Mouse (Mus musculus): ENCODE results near the gene Kifc5b. TPM values are rescaled to one million over a fixed set of nuclear protein-coding genes. Genes with fewer than 3 reads are reported as not detected.
"Not testable (repeated sequence)": the region's sequence is repeated elsewhere in the genome, so short reads cannot be mapped to it uniquely, and the experiment has no call there.

Gene Kifc5b
- polyA plus RNA-seq, 1 experiment from 2014 or later = 12.6 TPM

DNA sequence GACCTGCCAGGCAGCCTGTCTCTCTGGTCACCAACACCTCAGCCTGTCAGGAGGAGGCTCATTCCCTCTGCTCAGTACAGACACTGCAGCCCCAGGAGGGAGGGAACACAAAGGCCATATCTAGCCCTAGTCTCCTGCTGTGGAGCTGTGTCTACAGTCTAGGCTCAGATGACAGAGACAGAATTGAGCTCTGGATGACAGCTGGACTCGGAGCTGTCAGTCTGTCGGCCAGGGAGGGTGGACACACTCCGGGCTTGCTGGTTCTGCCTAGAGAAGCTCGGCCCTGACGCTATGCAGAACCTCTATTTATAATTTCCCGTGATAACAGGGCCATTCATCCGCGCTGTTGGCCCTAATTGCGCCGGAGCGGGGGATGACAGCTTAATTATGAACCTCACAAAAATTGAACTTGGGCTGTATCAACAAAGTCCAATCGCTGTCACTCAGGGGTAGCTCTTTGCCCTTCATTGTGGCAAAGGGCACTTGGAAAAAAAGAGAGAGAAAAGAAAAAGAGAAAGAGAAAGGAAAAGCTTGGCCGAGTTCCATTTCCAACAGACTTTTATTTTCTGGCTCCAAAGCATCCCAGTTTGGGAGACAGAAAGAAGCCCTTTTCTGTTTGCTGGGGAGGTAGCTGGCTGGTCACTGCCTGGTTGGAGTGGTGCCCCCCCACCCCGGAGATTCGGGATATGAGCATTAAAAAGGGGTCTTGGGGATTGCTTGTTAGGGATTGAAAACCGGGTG, 24.1 kb upstream of the Kifc5b start:
- H3K4me3 ChIP-seq = no peak overlapping the region

DNA sequence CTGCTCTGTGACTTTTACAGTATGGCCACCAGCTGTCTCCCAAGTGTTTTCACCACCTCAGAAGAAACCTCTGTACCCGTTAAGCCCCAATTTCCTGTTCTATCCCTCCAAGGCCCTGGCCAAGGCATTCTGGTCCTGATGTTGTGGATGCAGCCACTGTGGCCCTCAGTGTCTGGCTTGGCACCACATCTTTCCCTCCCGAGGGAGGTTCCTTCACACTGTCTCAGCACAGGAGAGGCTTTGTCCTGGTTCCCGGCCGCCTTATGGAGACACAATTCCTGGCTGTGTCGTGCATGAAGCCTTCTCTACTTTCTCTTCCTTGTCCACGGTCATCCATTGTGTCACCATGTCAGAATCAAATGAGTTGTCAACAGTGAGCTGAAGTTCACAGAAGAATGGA, 23.4 kb upstream of the Kifc5b start:
- Histone ChIP-seq H3K27ac (no peak overlapping the region), H3K4me1 (peaks cover 24% of the 10 kb centered on the region), H3K27me3 (ENCODE audit: low read depth, poor library complexity, severe bottlenecking) (peaks cover 22% of the 10 kb centered on the region; the same call in 1 of the 2 replicates), H3K36me3 (no peaks in the 10 kb centered on the region), H3K9me3 (replicated peaks) (no peaks in the 10 kb centered on the region), H3K4me3 (no peak overlapping the region)
- 66% methylated on average over 6 of the region's 6 CpGs for WGBS
- DNase-seq (ENCODE audit: low spot score) = no peak

More for the DNA sequence above, 24.1 kb upstream of the Kifc5b start:
- H3K27me3 ChIP-seq (ENCODE audit: low read depth, poor library complexity, severe bottlenecking) = peaks cover 29% of the 10 kb centered on the region; the same call in 1 of the 2 replicates
- H3K9me3 ChIP-seq (replicated peaks) = no peaks in the 10 kb centered on the region
- no peak for DNase-seq (ENCODE audit: low spot score)
- peaks cover 26% of the 10 kb centered on the region for H3K4me1 ChIP-seq
- H3K27ac ChIP-seq = peak overlapping the region; percentile 28; the same call in 1 of the 2 replicates
- H3K36me3 ChIP-seq = no peaks in the 10 kb centered on the region
- 56% methylated on average over 16 of the region's 16 CpGs for WGBS

DNA sequence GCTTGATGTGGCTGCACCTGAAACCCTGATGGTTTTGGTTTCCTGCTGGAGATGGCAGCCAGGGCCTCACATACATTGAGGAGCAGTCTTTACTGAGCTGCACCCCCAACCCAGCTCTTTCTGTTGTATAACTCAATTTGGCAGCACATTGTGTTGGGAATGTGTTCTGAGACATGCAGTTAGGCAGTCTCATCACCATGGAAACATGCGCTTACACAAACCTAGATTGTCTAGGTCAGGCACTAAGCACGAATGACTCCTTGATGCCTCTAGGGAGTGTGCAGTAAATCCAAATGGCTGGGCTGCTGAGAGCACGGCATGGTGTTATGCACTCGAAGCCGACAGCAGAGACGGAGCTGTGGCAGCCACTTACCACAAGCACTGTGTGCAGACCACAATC, 22.5 kb upstream of the Kifc5b start:
- Histone ChIP-seq H3K27me3 (ENCODE audit: low read depth, poor library complexity, severe bottlenecking) (0 out of 2 replicates have a peak, but pooled peaks cover 20% of the 10 kb centered on the region), H3K27ac (no peak overlapping the region), H3K9me3 (replicated peaks) (no peaks in the 10 kb centered on the region), H3K36me3 (no peaks in the 10 kb centered on the region), H3K4me1 (peaks cover 24% of the 10 kb centered on the region), H3K4me3 (no peak overlapping the region)
- no peak for DNase-seq (ENCODE audit: low spot score)
- WGBS = 88% methylated on average over 6 of the region's 6 CpGs

DNA sequence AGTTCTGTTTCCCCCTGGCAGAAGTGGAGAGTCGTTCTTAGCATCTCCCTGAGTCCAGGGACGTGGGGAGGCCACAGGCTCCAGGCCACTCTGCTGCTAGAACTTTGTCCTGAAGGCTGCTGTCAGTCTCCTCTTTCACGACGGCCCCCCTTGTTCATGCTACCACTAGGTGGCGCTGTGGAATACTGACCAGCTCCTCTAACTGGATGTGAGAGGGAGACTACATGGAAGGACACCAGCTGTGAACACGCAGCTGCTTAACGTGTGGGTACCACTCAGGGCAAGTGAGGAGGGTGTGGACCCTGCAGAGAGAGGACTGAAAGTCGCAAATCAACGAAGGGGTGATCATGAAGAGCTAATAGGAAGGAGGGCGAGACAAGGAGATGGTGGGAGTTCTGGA, 21.3 kb upstream of the Kifc5b start:
- Histone ChIP-seq H3K36me3 (no peaks in the 10 kb centered on the region), H3K9me3 (replicated peaks) (no peaks in the 10 kb centered on the region), H3K4me3 (no peak overlapping the region), H3K4me1 (peaks cover 24% of the 10 kb centered on the region), H3K27ac (no peak overlapping the region), H3K27me3 (ENCODE audit: low read depth, poor library complexity, severe bottlenecking) (0 out of 2 replicates have a peak, but pooled peaks cover 20% of the 10 kb centered on the region)
- peak; percentile 80 for DNase-seq (ENCODE audit: low spot score)
- WGBS = 14% methylated on average over 10 of the region's 10 CpGs

DNA sequence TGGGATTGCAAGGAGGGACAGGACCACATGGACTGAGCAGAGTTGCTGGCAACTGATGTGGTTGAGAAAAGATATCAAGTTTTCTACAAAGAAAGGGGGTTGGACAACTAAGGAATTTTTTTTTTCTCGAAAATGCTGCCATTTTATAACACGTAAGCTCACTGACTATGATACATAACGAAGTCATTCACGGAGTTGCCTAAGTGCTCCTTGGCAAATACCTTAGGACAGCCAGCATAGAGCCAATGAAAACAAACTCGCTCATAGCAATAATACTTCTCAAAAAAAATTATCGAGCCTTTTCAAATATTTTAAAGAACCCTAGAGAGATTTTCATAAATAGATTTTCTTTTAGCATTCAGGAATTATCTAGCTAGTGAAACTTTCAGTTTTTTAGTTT, 16.0 kb upstream of the Kifc5b start:
- Histone ChIP-seq H3K27ac (no peak overlapping the region), H3K4me3 (no peak overlapping the region), H3K36me3 (no peaks in the 10 kb centered on the region), H3K27me3 (ENCODE audit: low read depth, poor library complexity, severe bottlenecking) (0 out of 2 replicates have a peak, but pooled peaks cover 6% of the 10 kb centered on the region), H3K9me3 (replicated peaks) (no peaks in the 10 kb centered on the region), H3K4me1 (no peaks in the 10 kb centered on the region)
- DNase-seq (ENCODE audit: low spot score) = no peak
- WGBS = 85% methylated on average over 6 of the region's 6 CpGs

DNA sequence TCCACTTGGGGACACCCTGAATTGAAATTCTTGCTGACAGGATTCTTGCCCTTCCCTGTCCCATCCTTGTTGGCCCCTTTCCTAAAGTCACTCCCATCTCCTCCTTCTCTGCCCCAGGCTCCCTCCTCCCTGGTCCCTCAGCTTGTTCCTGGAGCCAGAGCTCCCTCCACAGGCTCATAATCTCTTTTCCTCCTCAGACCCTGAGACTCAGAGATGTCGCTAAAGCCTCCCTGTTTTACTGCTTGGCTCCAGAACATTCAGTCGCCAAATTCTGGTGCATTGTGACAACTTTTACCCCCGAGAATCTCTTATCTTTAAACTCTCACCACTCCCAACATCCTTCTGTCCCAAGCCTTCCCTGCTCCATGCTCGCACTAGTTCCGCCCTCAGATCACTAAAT, 12.6 kb upstream of the Kifc5b start:
- Histone ChIP-seq H3K36me3 (no peaks in the 10 kb centered on the region), H3K27me3 (ENCODE audit: low read depth, poor library complexity, severe bottlenecking) (no peaks in the 10 kb centered on the region), H3K4me1 (no peaks in the 10 kb centered on the region), H3K4me3 (no peak overlapping the region), H3K9me3 (replicated peaks) (no peaks in the 10 kb centered on the region), H3K27ac (no peak overlapping the region)
- 64% methylated on average over 5 of the region's 5 CpGs for WGBS
- DNase-seq (ENCODE audit: low spot score) = no peak

DNA sequence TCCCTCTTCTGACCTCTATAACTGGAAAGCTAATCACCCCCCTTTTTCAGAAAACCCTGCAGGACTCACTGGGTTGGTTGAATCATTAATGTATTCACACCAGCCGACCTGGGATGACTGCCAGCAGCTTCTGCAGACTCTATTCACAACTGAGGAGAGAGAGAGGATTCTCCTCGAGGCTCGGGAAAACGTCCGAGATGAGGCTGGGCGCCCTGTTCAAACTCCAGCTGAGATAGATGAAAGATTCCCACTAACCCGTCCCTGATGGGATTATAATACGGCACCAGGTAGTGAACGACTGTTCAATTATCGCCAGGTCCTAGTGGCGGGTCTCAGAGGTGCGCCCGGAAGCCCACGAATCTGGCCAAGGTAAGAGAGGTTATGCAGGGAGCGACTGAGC, 9.4 kb upstream of the Kifc5b start:
- not testable (repeated sequence) for H3K36me3 ChIP-seq; H3K27me3 ChIP-seq (ENCODE audit: low read depth, poor library complexity, severe bottlenecking); H3K4me3 ChIP-seq; H3K4me1 ChIP-seq; H3K9me3 ChIP-seq (replicated peaks); DNase-seq (ENCODE audit: low spot score); H3K27ac ChIP-seq
- 94% methylated on average over 15 of the region's 15 CpGs for WGBS

DNA sequence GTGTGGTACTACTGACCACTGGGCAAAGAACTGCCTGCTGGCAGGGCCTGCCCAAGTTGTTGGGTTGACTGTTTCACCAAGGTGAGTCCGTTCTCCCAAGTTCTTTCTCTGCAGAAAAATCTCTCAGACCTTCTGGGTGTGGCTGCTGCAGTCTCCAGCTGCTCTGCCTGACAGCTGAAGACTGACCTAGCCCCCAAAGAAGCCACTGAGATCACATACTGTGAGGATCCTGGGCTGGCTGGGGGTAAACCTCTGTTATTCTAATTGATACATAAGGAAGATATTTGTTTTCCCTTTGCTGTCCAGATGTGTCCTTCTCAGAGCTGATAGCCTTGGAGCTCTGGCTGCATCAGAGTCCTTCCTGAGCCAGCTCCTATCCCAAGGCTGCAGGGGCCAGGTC, 1.6 kb upstream of the Kifc5b start:
- peaks cover 11% of the 10 kb centered on the region for H3K4me1 ChIP-seq
- peaks cover 9% of the 10 kb centered on the region; the same call in 1 of the 2 replicates for H3K36me3 ChIP-seq
- H3K9me3 ChIP-seq (replicated peaks) = no peaks in the 10 kb centered on the region
- no peak overlapping the region for H3K4me3 ChIP-seq
- H3K27me3 ChIP-seq (ENCODE audit: low read depth, poor library complexity, severe bottlenecking) = no peaks in the 10 kb centered on the region
- no peak overlapping the region for H3K27ac ChIP-seq
- no peak for DNase-seq (ENCODE audit: low spot score)
- WGBS = 71% methylated on average over 1 of the region's 1 CpGs

DNA sequence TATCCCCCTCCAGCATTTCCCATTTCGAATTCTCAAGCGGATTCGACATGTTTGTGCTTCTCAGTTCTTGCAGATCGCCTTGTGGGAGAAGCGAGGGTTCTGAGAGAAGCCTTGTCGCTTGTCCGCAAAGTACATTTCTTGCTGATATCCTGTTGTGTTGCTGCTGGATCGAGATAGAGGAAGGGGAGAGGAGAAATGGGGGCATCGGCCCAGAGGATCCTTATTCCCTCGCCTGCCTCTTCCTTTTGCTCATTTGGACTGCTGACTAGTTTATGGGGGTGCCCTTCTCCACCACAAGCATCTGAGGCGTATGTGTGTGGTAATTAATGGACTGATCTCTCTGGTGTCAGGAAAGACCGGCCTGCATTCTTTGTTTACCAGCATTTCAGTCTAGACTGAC, 669 bp downstream of the Kifc5b start:
- Histone ChIP-seq H3K4me3 (peak overlapping the region; percentile 81), H3K4me1 (peaks cover 11% of the 10 kb centered on the region), H3K27ac (peak overlapping the region; percentile 90), H3K36me3 (peaks cover 26% of the 10 kb centered on the region)
- DNase-seq (ENCODE audit: low spot score); H3K27me3 ChIP-seq (ENCODE audit: low read depth, poor library complexity, severe bottlenecking); H3K9me3 ChIP-seq (replicated peaks): not testable (repeated sequence)
- whole genome bisulfite sequencing = under 1% methylated on average over 12 of the region's 12 CpGs

DNA sequence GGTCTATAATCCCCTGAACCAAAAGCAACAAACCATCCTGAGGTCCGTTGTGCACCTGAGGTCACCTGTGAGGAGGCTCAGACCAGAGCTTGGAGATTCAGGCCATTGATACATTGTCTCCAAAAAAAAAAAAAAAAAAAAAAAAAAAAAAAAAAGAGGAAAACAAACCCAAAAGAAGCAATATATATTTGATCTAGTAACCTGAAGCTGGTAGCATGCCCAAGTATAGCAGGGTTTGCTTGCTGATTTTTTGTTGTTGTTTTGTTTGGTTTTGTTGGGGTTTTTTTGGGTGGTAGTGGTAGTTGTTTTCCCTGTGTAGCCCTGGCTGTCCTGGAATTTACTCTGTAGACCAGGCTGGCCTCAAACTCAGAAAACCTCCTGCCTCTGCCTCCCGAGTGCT, 1.5 kb downstream of the Kifc5b start:
- Histone ChIP-seq H3K9me3 (replicated peaks) (no peaks in the 10 kb centered on the region), H3K4me3 (peak overlapping the region; percentile 81), H3K27me3 (ENCODE audit: low read depth, poor library complexity, severe bottlenecking) (no peaks in the 10 kb centered on the region), H3K27ac (no peak overlapping the region), H3K36me3 (peaks cover 33% of the 10 kb centered on the region), H3K4me1 (peaks cover 11% of the 10 kb centered on the region)
- DNase-seq (ENCODE audit: low spot score) = no peak
- WGBS = 64% methylated on average over 2 of the region's 2 CpGs

DNA sequence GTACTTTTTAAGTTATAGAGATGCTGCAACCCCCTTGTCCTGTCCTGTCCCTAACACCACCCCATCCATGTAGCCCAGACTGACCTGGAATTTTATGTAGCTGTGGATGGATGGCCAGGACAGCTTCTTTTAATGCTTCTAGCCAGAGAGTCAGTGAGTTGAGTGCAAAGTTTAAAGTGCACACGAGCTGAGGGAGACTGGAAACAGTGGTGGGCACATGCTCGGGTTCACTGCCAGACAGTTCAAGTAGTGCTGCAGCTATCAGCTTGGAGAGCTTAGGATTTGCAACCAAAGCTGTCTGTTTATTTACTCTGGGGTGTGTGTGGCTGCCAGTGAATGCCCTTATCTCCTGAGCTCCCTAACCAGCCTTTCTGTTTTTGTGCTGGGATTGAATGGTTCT, 2.6 kb downstream of the Kifc5b start:
- not testable (repeated sequence) for H3K27ac ChIP-seq; H3K9me3 ChIP-seq (replicated peaks); DNase-seq (ENCODE audit: low spot score); H3K4me3 ChIP-seq; H3K27me3 ChIP-seq (ENCODE audit: low read depth, poor library complexity, severe bottlenecking)
- Histone ChIP-seq H3K4me1 (peaks cover 11% of the 10 kb centered on the region), H3K36me3 (peaks cover 44% of the 10 kb centered on the region)
- WGBS = 80% methylated on average over 2 of the region's 2 CpGs

DNA sequence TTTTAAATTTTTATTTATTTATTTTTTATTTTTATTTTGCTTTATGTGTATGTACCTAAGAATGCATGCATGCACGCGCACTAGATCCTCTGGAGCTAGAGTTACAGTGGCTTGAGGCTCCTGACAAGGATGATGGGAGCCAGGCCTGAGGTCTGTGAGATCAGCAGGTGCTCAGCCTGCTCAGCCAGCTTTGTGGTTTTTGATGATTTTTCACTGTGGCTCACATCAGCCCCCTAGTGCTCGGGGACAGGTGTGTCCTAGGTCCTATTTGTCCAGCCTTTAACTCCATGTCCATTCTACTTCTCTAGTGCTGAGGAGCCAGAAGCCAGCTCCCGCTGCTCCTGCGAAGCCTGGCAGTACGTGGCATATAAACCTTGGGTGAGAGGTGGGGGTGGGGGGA, 5.5 kb downstream of the Kifc5b start:
- H3K27me3 ChIP-seq (ENCODE audit: low read depth, poor library complexity, severe bottlenecking); H3K4me3 ChIP-seq; DNase-seq (ENCODE audit: low spot score); H3K9me3 ChIP-seq (replicated peaks); H3K27ac ChIP-seq: not testable (repeated sequence)
- Histone ChIP-seq H3K36me3 (peaks cover 71% of the 10 kb centered on the region), H3K4me1 (peaks cover 11% of the 10 kb centered on the region)
- WGBS = 87% methylated on average over 6 of the region's 6 CpGs

DNA sequence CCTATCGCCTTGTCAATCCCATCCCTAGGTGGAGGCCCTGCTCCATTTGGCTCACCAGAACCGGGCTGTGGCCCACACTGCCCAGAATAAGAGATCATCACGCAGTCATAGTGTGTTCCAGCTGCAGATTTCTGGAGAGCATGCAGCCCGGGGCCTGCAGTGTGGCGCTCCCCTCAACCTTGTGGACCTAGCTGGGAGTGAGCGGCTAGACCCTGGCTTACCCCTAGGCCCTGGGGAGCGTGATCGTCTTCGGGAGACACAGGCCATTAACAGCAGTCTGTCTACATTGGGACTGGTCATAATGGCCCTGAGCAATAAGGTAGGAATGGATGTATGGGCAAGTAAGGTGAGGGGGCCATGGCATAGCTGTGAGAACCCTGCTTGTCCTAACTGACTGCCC, 8.5 kb downstream of the Kifc5b start:
- H3K27ac ChIP-seq; H3K9me3 ChIP-seq (replicated peaks); H3K4me1 ChIP-seq; H3K4me3 ChIP-seq; DNase-seq (ENCODE audit: low spot score); H3K27me3 ChIP-seq (ENCODE audit: low read depth, poor library complexity, severe bottlenecking): not testable (repeated sequence)
- 96% methylated on average over 9 of the region's 9 CpGs for WGBS
- peaks cover 90% of the 10 kb centered on the region for H3K36me3 ChIP-seq

DNA sequence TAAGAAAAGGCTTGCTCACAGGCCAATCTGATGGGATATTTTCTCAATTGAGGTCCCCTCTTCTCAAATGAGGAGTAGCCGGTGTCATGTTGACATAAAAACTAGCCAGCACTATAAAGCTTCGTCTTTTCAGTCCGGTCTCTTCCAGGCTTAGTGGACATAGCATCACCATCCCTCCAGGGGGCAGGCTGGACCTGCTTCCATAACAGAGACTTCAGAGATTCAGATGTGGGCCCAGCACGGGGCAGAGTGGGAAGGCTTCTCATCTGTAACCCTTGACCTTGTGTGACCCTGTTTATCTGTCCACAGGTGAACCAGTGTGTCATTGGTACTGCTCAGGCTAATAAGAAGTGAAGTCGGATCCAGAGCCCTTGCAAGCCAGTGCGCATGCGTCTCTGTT, 14.9 kb downstream of the Kifc5b start:
- 67% methylated on average over 7 of the region's 7 CpGs for WGBS
- DNase-seq (ENCODE audit: low spot score); H3K4me3 ChIP-seq; H3K27ac ChIP-seq; H3K9me3 ChIP-seq (replicated peaks); H3K27me3 ChIP-seq (ENCODE audit: low read depth, poor library complexity, severe bottlenecking): not testable (repeated sequence)
- H3K4me1 ChIP-seq = peaks cover 26% of the 10 kb centered on the region
- H3K36me3 ChIP-seq = peaks cover 76% of the 10 kb centered on the region
